Mouse (Mus musculus) thymus, adult 2 months (tissue): ENCODE results near the gene Smcr8.

Source experiments
- CTCF ChIP-seq: fragments of 200-500 bp; IDR thresholded peaks from 2 replicates; pipeline ENCODE4 v1.5.1; 2012; ENCODE audit warnings: mild to moderate bottlenecking, control low read depth, low read length, moderate library complexity, borderline replicate concordance; ENCODE audit not compliant: control insufficient read depth, poor library complexity, insufficient read depth; ENCODE audit errors: extremely low read depth
- POLR2A ChIP-seq: fragments of 200-500 bp; IDR thresholded peaks from 2 replicates; pipeline ENCODE4 v1.6.1; 2012; ENCODE audit warnings: mild to moderate bottlenecking, low read length, control low read depth, moderate library complexity; ENCODE audit not compliant: control insufficient read depth, poor library complexity, insufficient read depth; ENCODE audit errors: extremely low read depth

- TF ChIP-seq CTCF (no peak), POLR2A (no peak)
These were observed 40.8 kb upstream of the Smcr8 start for GRCm38 (mm10) chr11:60736491-60736890.
